Mouse (Mus musculus) adrenal gland, postnatal 14 days (tissue): Measurements from ENCODE around the gene Hoxd1. TPM values are rescaled to one million over a fixed set of nuclear protein-coding genes. Genes with fewer than 3 reads are reported as not detected.

Experiments used
- DNase-seq: peaks from one replicate; pipeline ENCODE4 v3.0.0; 2021; ENCODE audit warnings: mixed read lengths
- total RNA-seq: library from RNA; stranded (reverse); gene quantifications from 2 replicates; pipeline ENCODE4 v1.2.3, GENCODE M21; 2021

Gene Hoxd1
- total RNA-seq, 1 experiment from 2014 or later: not detected

GRCm38 (mm10) chr2:74732513-74733316, 30.1 kb upstream of the Hoxd1 start:
- no peak for DNase-seq

GRCm38 (mm10) chr2:74733317-74733661, 29.5 kb upstream of the Hoxd1 start:
- no peak for DNase-seq

GRCm38 (mm10) chr2:74733765-74734164, 29.0 kb upstream of the Hoxd1 start:
- DNase-seq: no peak

GRCm38 (mm10) chr2:74734451-74734850, 28.3 kb upstream of the Hoxd1 start:
- no peak for DNase-seq

- DNase-seq: no peak
Measured at GRCm38 (mm10) chr2:74734996-74735811, 27.6 kb upstream of the Hoxd1 start.

- DNase-seq: no peak
Measured at GRCm38 (mm10) chr2:74735851-74736687, 26.7 kb upstream of the Hoxd1 start.

GRCm38 (mm10) chr2:74736688-74737577, 25.8 kb upstream of the Hoxd1 start:
- no peak for DNase-seq

GRCm38 (mm10) chr2:74737578-74738070, 25.2 kb upstream of the Hoxd1 start:
- DNase-seq: no peak

- DNase-seq: peak; percentile 28
Measured at GRCm38 (mm10) chr2:74738623-74739475, 23.9 kb upstream of the Hoxd1 start.

- no peak for DNase-seq
Measured at GRCm38 (mm10) chr2:74739476-74739800, 23.3 kb upstream of the Hoxd1 start.

- no peak for DNase-seq
Measured at GRCm38 (mm10) chr2:74739869-74740268, 22.9 kb upstream of the Hoxd1 start.

- peak; percentile 45 for DNase-seq
Measured at GRCm38 (mm10) chr2:74740311-74741091, 22.3 kb upstream of the Hoxd1 start.

- no peak for DNase-seq
Measured at GRCm38 (mm10) chr2:74741252-74741978, 21.4 kb upstream of the Hoxd1 start.

GRCm38 (mm10) chr2:74741979-74742277, 20.9 kb upstream of the Hoxd1 start:
- DNase-seq: no peak

- DNase-seq: no peak
Measured at GRCm38 (mm10) chr2:74745540-74746297, 17.1 kb upstream of the Hoxd1 start.

GRCm38 (mm10) chr2:74746298-74746921, 16.4 kb upstream of the Hoxd1 start:
- DNase-seq: no peak

- peak; percentile 32 for DNase-seq
Measured at GRCm38 (mm10) chr2:74747006-74747405, 15.8 kb upstream of the Hoxd1 start.

GRCm38 (mm10) chr2:74747661-74748141, 15.1 kb upstream of the Hoxd1 start:
- no peak for DNase-seq
